Mouse (Mus musculus): ENCODE measurements at regions not wholly inside any gene's neighbourhood (a gene's known extent, or its start where the extent isn't known, plus 50 kb on each side); places are given as distances from the start of the nearest gene placed in this dataset.
"Not testable (repeated sequence)": the region's sequence is repeated elsewhere in the genome, so short reads cannot be mapped to it uniquely, and the experiment has no call there.

- peak; percentile 30 for ATAC-seq
These were observed 1035.1 kb upstream of the Sel1l start for GRCm38 (mm10) chr12:92884014-92884413.

- ATAC-seq, result not testable (repeated sequence)
These were observed 1034.1 kb upstream of the Sel1l start for GRCm38 (mm10) chr12:92883091-92883490.

GRCm38 (mm10) chr12:92882540-92882939, 1033.6 kb upstream of the Sel1l start:
- peak; percentile 38 for ATAC-seq

GRCm38 (mm10) chr12:92873602-92874001, 1024.6 kb upstream of the Sel1l start:
- peak; percentile 68 for ATAC-seq

GRCm38 (mm10) chr12:92869336-92869735, 1020.4 kb upstream of the Sel1l start:
- no peak for ATAC-seq

- peak; percentile 68 for ATAC-seq
These were observed 974.3 kb upstream of the Sel1l start for GRCm38 (mm10) chr12:92823090-92823786.

- no peak for ATAC-seq
These were observed 969.7 kb upstream of the Sel1l start for GRCm38 (mm10) chr12:92818610-92819009.

- ATAC-seq, result no peak
These were observed 952.2 kb upstream of the Sel1l start for GRCm38 (mm10) chr12:92801121-92801520.

- no peak for ATAC-seq
These were observed 934.4 kb upstream of the Sel1l start for GRCm38 (mm10) chr12:92783362-92783761.

- ATAC-seq, result no peak
These were observed 930.8 kb upstream of the Sel1l start for GRCm38 (mm10) chr12:92779695-92780292.

GRCm38 (mm10) chr12:92775668-92776067, 926.7 kb upstream of the Sel1l start:
- ATAC-seq, result peak; percentile 78

- ATAC-seq, result no peak
These were observed 899.6 kb upstream of the Sel1l start for GRCm38 (mm10) chr12:92748576-92748975.

- ATAC-seq, result peak; percentile 54
These were observed 891.9 kb upstream of the Sel1l start for GRCm38 (mm10) chr12:92740818-92741217.

- no peak for ATAC-seq
These were observed 890.2 kb upstream of the Sel1l start for GRCm38 (mm10) chr12:92739196-92739595.

- peak; percentile 28 for ATAC-seq
These were observed 888.8 kb upstream of the Sel1l start for GRCm38 (mm10) chr12:92737623-92738370.

- ATAC-seq, result no peak
These were observed 874.1 kb upstream of the Sel1l start for GRCm38 (mm10) chr12:92723022-92723421.

- no peak for ATAC-seq
These were observed 864.5 kb upstream of the Sel1l start for GRCm38 (mm10) chr12:92713415-92713814.

- ATAC-seq, result no peak
These were observed 859.5 kb upstream of the Sel1l start for GRCm38 (mm10) chr12:92708466-92708865.

- ATAC-seq, result peak; percentile 56
These were observed 854.8 kb upstream of the Sel1l start for GRCm38 (mm10) chr12:92703731-92704130.

GRCm38 (mm10) chr12:92692956-92693355, 844.0 kb upstream of the Sel1l start:
- ATAC-seq, result no peak

GRCm38 (mm10) chr12:92672396-92672795, 823.4 kb upstream of the Sel1l start:
- peak; percentile 87 for ATAC-seq

GRCm38 (mm10) chr12:92646634-92647033, 797.7 kb upstream of the Sel1l start:
- peak; percentile 68 for ATAC-seq

- ATAC-seq, result no peak
These were observed 796.2 kb upstream of the Sel1l start for GRCm38 (mm10) chr12:92645006-92645624.

Data from inflammation-experienced regulatory T-cells, adult 6 months (primary cell).